Mouse (Mus musculus): ENCODE measurements at regions not wholly inside any gene's neighbourhood (a gene's known extent, or its start where the extent isn't known, plus 50 kb on each side); places are given as distances from the start of the nearest gene placed in this dataset.
"Not testable (repeated sequence)": the region's sequence is repeated elsewhere in the genome, so short reads cannot be mapped to it uniquely, and the experiment has no call there.

- no peak for TF ChIP-seq CTCF (IDR thresholded peaks at IDR 0.05)
- ATAC-seq (no peak), DNase-seq (ENCODE audit: low read depth, low spot score) (no peak)
- ChIA-PET CTCF (no interaction called here), POLR2A (no interaction called here)
- H3K27me3 ChIP-seq: no peaks in the 10 kb centered on the region
- in situ Hi-C loops (cut with MboI; ENCODE audit: low pct_unique_long_range_greater_than_20kb): no loop called here
Measured at GRCm38 (mm10) chr13:89375526-89376474, 163.8 kb upstream of the Hapln1 start.

GRCm38 (mm10) chr13:89378365-89378764, 161.2 kb upstream of the Hapln1 start:
- DNase-seq (ENCODE audit: low read depth, low spot score): no peak
- no peak for TF ChIP-seq CTCF (IDR thresholded peaks at IDR 0.05)
- POLR2A ChIA-PET: no interaction called here
- no peaks in the 10 kb centered on the region for H3K27me3 ChIP-seq
- in situ Hi-C loops (cut with MboI; ENCODE audit: low pct_unique_long_range_greater_than_20kb): no loop called here
- CTCF ChIA-PET: no interaction called here
- no peak for ATAC-seq

- DNase-seq (ENCODE audit: low read depth, low spot score); POLR2A ChIA-PET; CTCF ChIA-PET; ATAC-seq; in situ Hi-C loops (cut with MboI; ENCODE audit: low pct_unique_long_range_greater_than_20kb); H3K27me3 ChIP-seq: not testable (repeated sequence)
Measured at GRCm38 (mm10) chr13:89383619-89384190, 155.9 kb upstream of the Hapln1 start.

GRCm38 (mm10) chr13:89384598-89385145, 154.9 kb upstream of the Hapln1 start:
- no peak for TF ChIP-seq CTCF (IDR thresholded peaks at IDR 0.05)
- ChIA-PET CTCF (no interaction called here), POLR2A (no interaction called here)
- no peak for ATAC-seq
- DNase-seq (ENCODE audit: low read depth, low spot score): no peak
- in situ Hi-C loops (cut with MboI; ENCODE audit: low pct_unique_long_range_greater_than_20kb): no loop called here
- H3K27me3 ChIP-seq: no peaks in the 10 kb centered on the region

- no peak for TF ChIP-seq CTCF (IDR thresholded peaks at IDR 0.05)
- ChIA-PET CTCF (no interaction called here), POLR2A (no interaction called here)
- ATAC-seq (no peak), DNase-seq (ENCODE audit: low read depth, low spot score) (no peak)
- in situ Hi-C loops (cut with MboI; ENCODE audit: low pct_unique_long_range_greater_than_20kb): no loop called here
- no peaks in the 10 kb centered on the region for H3K27me3 ChIP-seq
Measured at GRCm38 (mm10) chr13:89387416-89387815, 152.2 kb upstream of the Hapln1 start.

GRCm38 (mm10) chr13:89389149-89389548, 150.4 kb upstream of the Hapln1 start:
- no peak for ATAC-seq
- CTCF ChIA-PET: no interaction called here

GRCm38 (mm10) chr13:89394717-89395344, 144.8 kb upstream of the Hapln1 start:
- POLR2A ChIA-PET: no interaction called here
- TF ChIP-seq CTCF (IDR thresholded peaks at IDR 0.05): no peak
- no peak for DNase-seq (ENCODE audit: low read depth, low spot score)
- CTCF ChIA-PET: no interaction called here
- no peak for ATAC-seq
- no peaks in the 10 kb centered on the region for H3K27me3 ChIP-seq
- in situ Hi-C loops (cut with MboI; ENCODE audit: low pct_unique_long_range_greater_than_20kb): no loop called here

More at GRCm38 (mm10) chr13:89389149-89389548, 150.4 kb upstream of the Hapln1 start:
- H3K27me3 ChIP-seq: no peaks in the 10 kb centered on the region
- no peak for DNase-seq (ENCODE audit: low read depth, low spot score)
- in situ Hi-C loops (cut with MboI; ENCODE audit: low pct_unique_long_range_greater_than_20kb): no loop called here
- TF ChIP-seq CTCF (IDR thresholded peaks at IDR 0.05): no peak
- POLR2A ChIA-PET: no interaction called here

- ChIA-PET POLR2A (no interaction called here), CTCF (no interaction called here)
- in situ Hi-C loops (cut with MboI; ENCODE audit: low pct_unique_long_range_greater_than_20kb): no loop called here
- H3K27me3 ChIP-seq: no peaks in the 10 kb centered on the region
- DNase-seq (ENCODE audit: low read depth, low spot score): no peak
- no peak for TF ChIP-seq CTCF (IDR thresholded peaks at IDR 0.05)
- ATAC-seq: no peak
Measured at GRCm38 (mm10) chr13:89395851-89396250, 143.7 kb upstream of the Hapln1 start.

- in situ Hi-C loops (cut with MboI; ENCODE audit: low pct_unique_long_range_greater_than_20kb): no loop called here
- DNase-seq (ENCODE audit: low read depth, low spot score): no peak
- no peak for TF ChIP-seq CTCF (IDR thresholded peaks at IDR 0.05)
- no peaks in the 10 kb centered on the region for H3K27me3 ChIP-seq
- ATAC-seq: no peak
- ChIA-PET CTCF (no interaction called here), POLR2A (no interaction called here)
Measured at GRCm38 (mm10) chr13:89401084-89401671, 138.4 kb upstream of the Hapln1 start.

GRCm38 (mm10) chr13:89410504-89410903, 129.1 kb upstream of the Hapln1 start:
- no peak for DNase-seq (ENCODE audit: low read depth, low spot score)
- no peak for ATAC-seq
- in situ Hi-C loops (cut with MboI; ENCODE audit: low pct_unique_long_range_greater_than_20kb): no loop called here
- ChIA-PET CTCF (no interaction called here), POLR2A (no interaction called here)
- no peaks in the 10 kb centered on the region for H3K27me3 ChIP-seq
- TF ChIP-seq CTCF (IDR thresholded peaks at IDR 0.05): no peak
